Mouse (Mus musculus) ES-E14 (cell line): ENCODE measurements around the gene Ednra. TPM values are rescaled to one million over a fixed set of nuclear protein-coding genes. Genes with fewer than 3 reads are reported as not detected.

Experiments
- DNase-seq: peaks from one replicate; pipeline ENCODE4 v3.0.0-alpha.2; 2013; ENCODE audit warnings: low read depth, low spot score
- H3K27ac ChIP-seq: 2 replicates; pipeline ENCODE4 v1.5.1; 2012; ENCODE audit warnings: low read depth, mild to moderate bottlenecking, low read length, moderate library complexity, mixed read lengths; ENCODE audit not compliant: poor library complexity, insufficient read depth, severe bottlenecking
- H3K36me3 ChIP-seq: 2 replicates; pipeline ENCODE4 v1.6.1; 2012; ENCODE audit warnings: mild to moderate bottlenecking, low read length, moderate library complexity, mixed read lengths; ENCODE audit not compliant: control insufficient read depth, poor library complexity, insufficient read depth, severe bottlenecking
- H3K4me1 ChIP-seq, 2 experiments: fragments of 150-350 bp in 1 of 2; sonication (generic) in 1 of 2; 2 replicates each; pipeline ENCODE4 v1.6.1; 2012; ENCODE audit warnings: low read length in 2 of 2, mild to moderate bottlenecking in 1 of 2, mixed read lengths in 1 of 2; ENCODE audit not compliant: control insufficient read depth in 2 of 2, insufficient read depth in 2 of 2, poor library complexity in 1 of 2
- H3K4me3 ChIP-seq, 2 experiments: fragments of 150-350 bp in 1 of 2; sonication (generic) in 1 of 2; 2 replicates each; pipeline ENCODE4 v1.5.1; 2012; ENCODE audit warnings: low read length in 2 of 2, low read depth in 1 of 2, mild to moderate bottlenecking in 1 of 2, mixed read lengths in 1 of 2; ENCODE audit not compliant: insufficient read depth in 1 of 2, poor library complexity in 1 of 2, severe bottlenecking in 1 of 2
- H3K9ac ChIP-seq: 2 replicates; pipeline ENCODE4 v1.6.1; 2012; ENCODE audit warnings: low read depth, mild to moderate bottlenecking, low read length, mixed read lengths; ENCODE audit not compliant: poor library complexity, insufficient read depth, severe bottlenecking
- H3K9me3 ChIP-seq: fragments of 150-350 bp; sonication (generic); 2 replicates; pipeline ENCODE4 v1.6.1; 2012; ENCODE audit warnings: low read depth, mild to moderate bottlenecking, low read length; ENCODE audit not compliant: control insufficient read depth, insufficient read depth
- CHD2 ChIP-seq: IDR thresholded peaks from 2 replicates; pipeline ENCODE4 v1.6.1; 2014; ENCODE audit warnings: mild to moderate bottlenecking, low read depth, low read length, inconsistent platforms
- HCFC1 ChIP-seq: IDR thresholded peaks from 2 replicates; pipeline ENCODE4 v1.6.1; 2012; ENCODE audit warnings: low read length, inconsistent platforms, borderline replicate concordance; ENCODE audit not compliant: insufficient read depth
- MAFK ChIP-seq: IDR thresholded peaks from 2 replicates; pipeline ENCODE4 v1.6.1; 2014; ENCODE audit warnings: mild to moderate bottlenecking, low read depth, low read length, inconsistent platforms; ENCODE audit not compliant: insufficient read depth
- ZC3H11A ChIP-seq: IDR thresholded peaks from 2 replicates; pipeline ENCODE4 v1.6.1; 2012; ENCODE audit warnings: low read depth, mild to moderate bottlenecking, inconsistent platforms, low read length, borderline replicate concordance
- ZNF384 ChIP-seq: IDR thresholded peaks from 2 replicates; pipeline ENCODE4 v1.6.1; 2012; ENCODE audit warnings: low read depth, low read length, inconsistent platforms
- in situ Hi-C, 2 experiments: fragments of 600-800 bp; cut with MboI; formaldehyde crosslinking; loops; one replicate each; pipeline ENCODE4 v1.15.1; 2025; ENCODE audit warnings: low sequenced_read_pairs in 2 of 2, inconsistent platforms in 1 of 2; ENCODE audit not compliant: unreplicated experiment in 2 of 2
- total RNA-seq: library from RNA; depleted of rRNA; stranded (reverse); fragments of 300-350 nt; gene quantifications from 2 replicates; pipeline ENCODE4 v1.2.3, GENCODE M21; 2012

Gene Ednra
- total RNA-seq, 1 experiment: 0.40 TPM

DNA sequence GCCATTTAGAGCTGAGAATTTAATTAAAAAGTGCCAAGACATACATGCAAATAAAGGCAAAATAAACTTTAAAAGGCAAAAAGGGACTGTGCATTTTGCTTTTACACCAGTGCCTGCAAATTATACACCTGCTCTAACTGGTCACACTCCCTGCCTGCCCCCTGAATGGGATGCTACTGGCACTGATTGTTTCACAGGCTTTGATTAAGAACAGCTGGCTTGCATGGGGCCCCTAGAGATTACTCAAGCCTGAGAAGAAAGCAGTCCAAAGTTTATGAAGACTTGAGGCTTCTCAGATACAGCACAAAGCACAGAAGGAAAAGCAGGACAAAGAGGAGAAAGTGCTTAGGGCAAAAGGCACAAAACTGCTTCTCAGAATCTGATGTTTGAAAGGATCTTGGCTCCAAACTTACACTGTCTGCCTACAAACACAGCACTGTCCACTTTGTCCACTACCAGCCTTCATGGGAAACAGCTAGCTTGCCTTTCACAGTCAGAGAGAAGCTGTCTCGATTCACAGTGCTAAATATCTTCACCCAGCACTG, 73.5 kb downstream of the Ednra start:
- no peak for DNase-seq
- Histone ChIP-seq H3K9ac (no peak overlapping the region), H3K27ac (no peak overlapping the region), H3K4me1 (no peaks in the 10 kb centered on the region), H3K9me3 (no peaks in the 10 kb centered on the region), H3K36me3 (no peaks in the 10 kb centered on the region), H3K4me3 (no peak overlapping the region)
- in situ Hi-C loops: no loop called here
- TF ChIP-seq HCFC1 (no peak), ZC3H11A (no peak), CHD2 (no peak), MAFK (no peak)

DNA sequence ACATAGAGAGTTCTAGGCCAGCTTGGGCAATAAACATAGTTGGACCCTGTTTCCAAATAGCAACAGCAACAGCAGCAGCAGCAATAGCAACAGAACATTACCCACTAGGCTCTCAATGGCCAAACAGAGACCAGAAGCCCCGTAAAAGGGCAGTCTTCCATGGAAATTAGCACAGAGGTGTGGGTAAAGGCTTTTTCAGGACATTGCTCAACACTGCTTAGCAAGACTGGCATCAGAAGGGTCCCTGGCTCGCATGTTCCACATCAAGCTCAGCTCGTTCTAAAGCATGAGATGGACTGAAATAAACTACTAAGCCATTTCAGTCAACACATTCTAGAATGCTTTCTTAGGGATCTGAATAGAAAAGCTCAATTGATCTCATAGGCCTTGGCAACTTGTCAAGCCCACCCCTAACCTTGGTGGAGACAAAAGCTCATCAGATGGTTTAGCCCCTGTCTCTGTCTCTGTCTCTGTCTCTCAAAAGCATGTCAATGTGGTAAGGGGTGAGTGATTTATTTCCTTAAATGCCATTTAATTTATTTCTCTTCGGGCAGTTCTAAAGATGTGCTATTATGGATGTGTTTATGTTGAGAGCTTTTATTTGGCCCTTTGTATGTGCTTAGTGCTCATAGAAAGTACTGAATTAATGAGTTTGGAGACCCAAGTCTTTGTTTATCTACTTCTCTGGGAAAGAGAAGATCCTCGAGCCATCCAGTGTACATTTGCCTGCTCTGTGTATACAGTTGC, 84.0 kb downstream of the Ednra start:
- Histone ChIP-seq H3K4me3 (no peak overlapping the region), H3K27ac (no peak overlapping the region), H3K9ac (no peak overlapping the region), H3K9me3 (no peaks in the 10 kb centered on the region), H3K4me1 (no peaks in the 10 kb centered on the region), H3K36me3 (no peaks in the 10 kb centered on the region)
- in situ Hi-C loops: no loop called here
- TF ChIP-seq HCFC1: no peak
- no peak for TF ChIP-seq ZNF384
- TF ChIP-seq ZC3H11A: no peak
- no peak for TF ChIP-seq CHD2
- TF ChIP-seq MAFK: no peak
- no peak for DNase-seq

DNA sequence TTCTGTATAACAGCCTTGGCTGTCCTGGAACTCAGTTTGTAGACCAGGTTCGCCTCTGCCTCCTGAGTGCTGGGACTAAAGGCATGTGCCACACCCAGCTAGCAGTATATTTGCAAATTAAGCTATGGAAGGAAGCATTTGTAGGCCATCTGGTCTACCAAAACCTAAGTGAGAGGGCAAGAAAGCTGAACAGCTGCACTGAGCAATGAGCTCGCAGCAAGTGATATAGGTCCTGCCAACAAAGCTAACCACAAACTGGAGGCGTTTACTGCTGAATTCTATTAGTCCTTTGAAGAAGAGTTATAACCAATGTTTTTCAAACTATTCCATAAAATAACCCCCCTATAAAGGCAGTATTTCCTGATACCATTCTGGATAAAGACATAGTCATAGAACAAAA, 86.7 kb downstream of the Ednra start:
- H3K27ac ChIP-seq: no peak overlapping the region
- H3K9ac ChIP-seq: no peak overlapping the region
- H3K4me1 ChIP-seq: no peaks in the 10 kb centered on the region
- in situ Hi-C loops: no loop called here
- H3K9me3 ChIP-seq: no peaks in the 10 kb centered on the region
- H3K36me3 ChIP-seq: no peaks in the 10 kb centered on the region
- DNase-seq: no peak
- H3K4me3 ChIP-seq: no peak overlapping the region
- no peak for TF ChIP-seq ZNF384
- TF ChIP-seq HCFC1: no peak
- no peak for TF ChIP-seq CHD2
- TF ChIP-seq MAFK: no peak
- no peak for TF ChIP-seq ZC3H11A

DNA sequence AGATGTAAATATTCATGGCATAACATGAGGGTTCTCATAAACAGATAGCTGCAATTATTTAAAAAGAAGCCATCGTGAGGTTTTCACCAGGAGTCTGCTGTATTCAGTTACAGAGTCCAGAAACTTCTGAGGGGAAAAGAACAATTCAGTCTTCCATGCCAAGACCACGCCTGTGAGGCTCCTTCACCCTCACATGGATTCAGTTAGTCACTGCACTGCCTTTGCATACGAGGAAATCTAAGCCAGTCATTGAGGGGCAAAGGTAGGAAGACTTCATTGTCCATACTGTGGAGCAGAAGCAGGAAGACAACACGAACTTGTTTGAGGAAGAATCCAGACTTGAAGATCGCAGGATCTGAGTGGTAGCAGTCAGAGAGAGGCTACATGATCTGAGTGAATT, 90.2 kb downstream of the Ednra start:
- Histone ChIP-seq H3K4me1 (no peaks in the 10 kb centered on the region), H3K36me3 (no peaks in the 10 kb centered on the region), H3K9me3 (no peaks in the 10 kb centered on the region), H3K27ac (no peak overlapping the region), H3K9ac (no peak overlapping the region), H3K4me3 (no peak overlapping the region)
- in situ Hi-C loops: no loop called here
- no peak for DNase-seq
- TF ChIP-seq ZC3H11A: no peak
- TF ChIP-seq HCFC1: no peak
- TF ChIP-seq MAFK: no peak
- no peak for TF ChIP-seq ZNF384
- TF ChIP-seq CHD2: no peak
